9 mouse cellular contexts compared by ENCODE assay signal in genomic region chr7:16103760-16104159, GRCm38 (mm10). TPM values are rescaled to one million over a fixed set of nuclear protein-coding genes. Genes with fewer than 3 reads are reported as not detected.
DNase-seq lines count a peak whose midpoint lies in the region; ATAC-seq lines count a peak whose summit lies in the region.
"Had no signal": no experiment of that assay in that cellular context is flagged by ENCODE, and none has a peak within 500 bp of the region (broad histone marks: within the 10 kb centered on the region; RNA-seq: fewer than 3 reads in every experiment).

No protein-coding gene starts in this region.

- H3K4me1 ChIP-seq in heart, embryonic 13.5 days, result peaks cover 40% of the 10 kb centered on the region
- peaks cover 36% of the 10 kb centered on the region for H3K4me1 ChIP-seq in heart, embryonic 10.5 days

- peak overlapping the region; percentile 33; the same call in 1 of the 2 replicates for H3K9ac ChIP-seq in heart, embryonic 13.5 days
- H3K9ac ChIP-seq: lung, embryonic 15.5 days had no signal

- intact Hi-C loops in left cerebral cortex, postnatal 36 days (cut with DNase I), result loop anchor here (5.0 kb wide), 1 partner anchor 44 kb away; no protein-coding TSS in a partner anchor

- H3K4me2 ChIP-seq in heart, embryonic 13.5 days, result no peak overlapping the region
- H3K4me2 ChIP-seq: lung, embryonic 15.5 days had no signal

- ATAC-seq in heart, embryonic 13.5 days (ENCODE audit: extremely low read depth, insufficient number of reproducible peaks, low FRiP score, low TSS enrichment), result no peak
- ATAC-seq in CD4-positive, CD25-positive, alpha-beta regulatory T cell, adult 4 months, result no peak

- no peak overlapping the region for H3K4me3 ChIP-seq in heart, embryonic 13.5 days
- no peak overlapping the region for H3K4me3 ChIP-seq in heart, embryonic 10.5 days
- H3K4me3 ChIP-seq: lung, embryonic 15.5 days had no signal

- no peak overlapping the region for H3K27ac ChIP-seq in heart, embryonic 13.5 days (replicated peaks)
- no peak overlapping the region for H3K27ac ChIP-seq in heart, embryonic 10.5 days
- H3K27ac ChIP-seq: lung, embryonic 15.5 days had no signal

- WGBS in heart, embryonic 13.5 days, result 65% methylated on average over 6 of the region's 6 CpGs
- 74% methylated on average over 6 of the region's 6 CpGs for WGBS in heart, embryonic 10.5 days

- no peaks in the 10 kb centered on the region for H3K27me3 ChIP-seq in heart, embryonic 13.5 days (replicated peaks)
- H3K27me3 ChIP-seq in heart, embryonic 10.5 days (ENCODE audit: insufficient read depth, poor library complexity, severe bottlenecking), result no peaks in the 10 kb centered on the region
- H3K27me3 ChIP-seq: lung, embryonic 15.5 days had no signal

- peaks cover 70% of the 10 kb centered on the region for H3K36me3 ChIP-seq in heart, embryonic 13.5 days
- H3K36me3 ChIP-seq in heart, embryonic 10.5 days, result peaks cover 63% of the 10 kb centered on the region

- no peaks in the 10 kb centered on the region for H3K9me3 ChIP-seq in heart, embryonic 13.5 days
- no peaks in the 10 kb centered on the region for H3K9me3 ChIP-seq in heart, embryonic 10.5 days
- H3K9me3 ChIP-seq: lung, embryonic 15.5 days had no signal

- DNase-seq in heart, embryonic 10.5 days (ENCODE audit: low spot score), result no peak
- DNase-seq in brain, adult 2 months (ENCODE audit: low read depth, low spot score), result peak; percentile 98
- peak; percentile 84 to 88 for DNase-seq in frontal cortex, adult 2 months (ENCODE audit: extremely low spot score in 1 of 2, low spot score in 1 of 2)
- peak; percentile 83 to 88 for DNase-seq in left cerebral cortex, postnatal 36 days (ENCODE audit: low spot score in 2 of 2)
- no peak for DNase-seq in adrenal gland, postnatal 36 days
- no peak for DNase-seq in adrenal gland, adult (ENCODE audit: inconsistent age in 2 of 2, low spot score in 1 of 2)

RNA-seq across cellular contexts. Expression of gene Napa, which starts 5.5 kb away (rescaled TPM):
- polyA plus RNA-seq in heart, embryonic 13.5 days (2015; fragmentation: Nextera tagmentation; extraction: Ambion mirVana), result 150 and 157 TPM in 2 replicates
- polyA plus RNA-seq in heart, embryonic 10.5 days (2016; fragmentation: Nextera tagmentation; extraction: Ambion mirVana), result 182 and 196 TPM in 2 replicates
- polyA plus RNA-seq in frontal cortex, adult 2 months (2012; rRNA removed), result 368 and 442 TPM in 2 replicates
- 100 to 1,000 TPM; 269 to 307 TPM for total RNA-seq in left cerebral cortex, postnatal 36 days (2021)
- polyA plus RNA-seq in CD4-positive, CD25-positive, alpha-beta regulatory T cell, adult 4 months (2017; shearing (Covaris generic)), result 100 to 1,000 TPM; 198 to 297 TPM
- total RNA-seq in adrenal gland, postnatal 36 days (2021), result 100 to 1,000 TPM; 143 to 167 TPM

RNA-seq across cellular contexts. Expression of gene Kptn, which starts 15.9 kb away (rescaled TPM):
- 31.8 and 35.0 TPM in 2 replicates for polyA plus RNA-seq in heart, embryonic 13.5 days (2015; fragmentation: Nextera tagmentation; extraction: Ambion mirVana)
- polyA plus RNA-seq in heart, embryonic 10.5 days (2016; fragmentation: Nextera tagmentation; extraction: Ambion mirVana), result 31.6 and 34.9 TPM in 2 replicates
- 50.7 and 58.1 TPM in 2 replicates for polyA plus RNA-seq in frontal cortex, adult 2 months (2012; rRNA removed)
- total RNA-seq in left cerebral cortex, postnatal 36 days (2021), result 10 to 100 TPM; 40.9 to 44.9 TPM
- polyA plus RNA-seq in CD4-positive, CD25-positive, alpha-beta regulatory T cell, adult 4 months (2017; shearing (Covaris generic)), result 10 to 100 TPM; 22.0 to 32.9 TPM
- total RNA-seq in adrenal gland, postnatal 36 days (2021), result 10 to 100 TPM; 20.0 to 22.6 TPM

RNA-seq across cellular contexts. Expression of gene Slc8a2, which starts 25.9 kb away (rescaled TPM):
- 0.05 and 0.20 TPM in 2 replicates for polyA plus RNA-seq in heart, embryonic 13.5 days (2015; fragmentation: Nextera tagmentation; extraction: Ambion mirVana)
- 0.24 and 0.28 TPM in 2 replicates for polyA plus RNA-seq in heart, embryonic 10.5 days (2016; fragmentation: Nextera tagmentation; extraction: Ambion mirVana)
- 122 and 124 TPM in 2 replicates for polyA plus RNA-seq in frontal cortex, adult 2 months (2012; rRNA removed)
- 100 to 1,000 TPM; 242 to 273 TPM for total RNA-seq in left cerebral cortex, postnatal 36 days (2021)
- not detected for polyA plus RNA-seq in CD4-positive, CD25-positive, alpha-beta regulatory T cell, adult 4 months (2017; shearing (Covaris generic))
- total RNA-seq in adrenal gland, postnatal 36 days (2021), result 1 to 10 TPM; 1.7 to 2.6 TPM

RNA-seq across cellular contexts. Expression of gene Zfp541, which starts 42.1 kb away (rescaled TPM):
- polyA plus RNA-seq in heart, embryonic 13.5 days (2015; fragmentation: Nextera tagmentation; extraction: Ambion mirVana), result 0.05 TPM in 1 of 2 replicates, not detected in the other
- polyA plus RNA-seq in heart, embryonic 10.5 days (2016; fragmentation: Nextera tagmentation; extraction: Ambion mirVana), result not detected in 2 replicates
- 0.40 and 0.42 TPM in 2 replicates for polyA plus RNA-seq in frontal cortex, adult 2 months (2012; rRNA removed)
- under 1 TPM; 0.64 to 0.88 TPM for total RNA-seq in left cerebral cortex, postnatal 36 days (2021)
- not detected for polyA plus RNA-seq in CD4-positive, CD25-positive, alpha-beta regulatory T cell, adult 4 months (2017; shearing (Covaris generic))
- total RNA-seq in adrenal gland, postnatal 36 days (2021), result under 1 TPM; 0.10 to 0.13 TPM
- polyA plus RNA-seq: lung, embryonic 15.5 days had no signal

RNA-seq across cellular contexts. Expression of gene Bicra, which starts 56.0 kb away (rescaled TPM):
- polyA plus RNA-seq in heart, embryonic 13.5 days (2015; fragmentation: Nextera tagmentation; extraction: Ambion mirVana), result 4.6 and 5.0 TPM in 2 replicates
- polyA plus RNA-seq in heart, embryonic 10.5 days (2016; fragmentation: Nextera tagmentation; extraction: Ambion mirVana), result 5.8 and 7.4 TPM in 2 replicates
- polyA plus RNA-seq in frontal cortex, adult 2 months (2012; rRNA removed), result 10.2 and 10.6 TPM in 2 replicates
- total RNA-seq in left cerebral cortex, postnatal 36 days (2021), result 10 to 100 TPM; 11.4 to 17.3 TPM
- 1 to 10 TPM; 3.6 to 3.9 TPM for polyA plus RNA-seq in CD4-positive, CD25-positive, alpha-beta regulatory T cell, adult 4 months (2017; shearing (Covaris generic))
- total RNA-seq in adrenal gland, postnatal 36 days (2021), result 1 to 10 TPM; 9.4 to 9.9 TPM

Comparison
In these comparisons a context has a peak if more than half of its experiments do, and no peak if none do; other contexts are left out.
1. DNase-seq: peak in brain, adult 2 months (single experiment), frontal cortex, adult 2 months (2 of 2) and left cerebral cortex, postnatal 36 days (2 of 2); none in heart, embryonic 10.5 days (single experiment), adrenal gland, postnatal 36 days (0 of 2) and adrenal gland, adult (0 of 2).
2. RNA of gene Slc8a2, which starts 25.9 kb away (polyA plus RNA-seq): 122 to 124 TPM in frontal cortex, adult 2 months; 0.24 to 0.28 TPM in heart, embryonic 10.5 days, 0.05 to 0.20 TPM in heart, embryonic 13.5 days and not detected in CD4-positive, CD25-positive, alpha-beta regulatory T cell, adult 4 months; every median in the first group is over 10 times any median in the second.